Mouse (Mus musculus) kidney, postnatal 10 days (tissue): ENCODE data around the gene Myadml2.

Experiments
- DNase-seq: peaks from one replicate; pipeline ENCODE4 v3.0.0; 2021; ENCODE audit warnings: mixed read lengths

The Myadml2 gene

GRCm38 (mm10) chr11:120629341-120629730, 18.6 kb downstream of the Myadml2 start:
- peak; percentile 61 for DNase-seq

- DNase-seq = peak; percentile 10
Observed at GRCm38 (mm10) chr11:120628601-120629340, 19.2 kb downstream of the Myadml2 start.

GRCm38 (mm10) chr11:120627468-120628300, 20.3 kb downstream of the Myadml2 start:
- peak; percentile 30 for DNase-seq

GRCm38 (mm10) chr11:120626785-120627467, 21.0 kb downstream of the Myadml2 start:
- peak; percentile 9 for DNase-seq

GRCm38 (mm10) chr11:120625152-120625775, 22.7 kb downstream of the Myadml2 start, which contains the start of gene Sirt7:
TSS of gene Sirt7 (minus strand) at chr11:120625240.
- no peak for DNase-seq

- peak; percentile 94 for DNase-seq
Observed at GRCm38 (mm10) chr11:120624680-120625111, 23.3 kb downstream of the Myadml2 start.

- peak; percentile 86 for DNase-seq
Observed at GRCm38 (mm10) chr11:120623961-120624679, 23.8 kb downstream of the Myadml2 start.

- no peak for DNase-seq
Observed at GRCm38 (mm10) chr11:120622805-120623204, 25.2 kb downstream of the Myadml2 start.

GRCm38 (mm10) chr11:120620195-120620594, 27.8 kb downstream of the Myadml2 start:
- DNase-seq = no peak

- DNase-seq = peak; percentile 26
Observed at GRCm38 (mm10) chr11:120618619-120619535, 29.1 kb downstream of the Myadml2 start.

GRCm38 (mm10) chr11:120617519-120618112, 30.3 kb downstream of the Myadml2 start, which contains the start of gene Pcyt2:
TSS of gene Pcyt2 (minus strand) at chr11:120617936.
- peak; percentile 96 for DNase-seq

GRCm38 (mm10) chr11:120616617-120617294, 31.2 kb downstream of the Myadml2 start:
- peak; percentile 55 for DNase-seq

- no peak for DNase-seq
Observed at GRCm38 (mm10) chr11:120615606-120616203, 32.3 kb downstream of the Myadml2 start.

- no peak for DNase-seq
Observed at GRCm38 (mm10) chr11:120615167-120615566, 32.8 kb downstream of the Myadml2 start.

GRCm38 (mm10) chr11:120613976-120614375, 34.0 kb downstream of the Myadml2 start:
- no peak for DNase-seq

- DNase-seq = no peak
Observed at GRCm38 (mm10) chr11:120613481-120613972, 34.4 kb downstream of the Myadml2 start.

GRCm38 (mm10) chr11:120612763-120613162, 35.2 kb downstream of the Myadml2 start:
- peak; percentile 87 for DNase-seq

- no peak for DNase-seq
Observed at GRCm38 (mm10) chr11:120610477-120611046, 37.4 kb downstream of the Myadml2 start.

GRCm38 (mm10) chr11:120609250-120609649, 38.7 kb downstream of the Myadml2 start:
- peak; percentile 61 for DNase-seq
